Mouse (Mus musculus): ENCODE data around the gene Lrrc4. TPM values are rescaled to one million over a fixed set of nuclear protein-coding genes. Genes with fewer than 3 reads are reported as not detected.

The Lrrc4 gene
- total RNA-seq, 2 experiments from 2014 or later = 96.2 to 98.8 TPM

DNA sequence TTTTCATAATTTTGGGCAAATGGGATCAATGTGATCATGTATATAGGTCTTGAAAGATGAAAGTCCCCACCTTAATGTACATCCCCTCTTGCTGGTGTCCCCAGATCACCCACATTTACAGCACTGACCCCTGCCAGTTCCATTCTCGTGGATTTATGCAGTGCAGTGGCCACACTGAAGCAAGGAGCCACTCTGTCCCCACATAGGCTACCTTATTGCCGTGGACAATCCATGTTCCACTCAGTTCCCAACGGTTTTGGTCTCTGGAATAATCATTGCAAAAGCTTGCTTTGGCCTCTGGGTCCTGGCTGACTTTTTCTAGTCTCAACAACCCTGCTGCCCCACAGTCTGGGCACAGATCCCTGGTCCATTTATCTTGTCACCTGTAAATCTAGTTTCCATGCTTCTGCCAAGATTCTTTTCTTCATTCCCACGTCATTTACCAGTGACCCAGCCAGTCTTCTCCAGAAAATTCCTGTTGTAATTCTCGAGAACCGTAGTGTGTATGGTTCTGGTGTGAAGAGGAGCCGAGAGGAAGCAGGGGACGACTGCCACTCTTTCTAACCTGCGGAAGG lies 18.9 kb upstream of the Lrrc4 start:
- TF ChIP-seq CTCF (conservative IDR thresholded peaks at IDR 0.05) = no peak
- no peak for DNase-seq (ENCODE audit: low spot score in 2 of 2)
- H3K27ac ChIP-seq = no peak overlapping the region
- H3K4me3 ChIP-seq = no peak overlapping the region

DNA sequence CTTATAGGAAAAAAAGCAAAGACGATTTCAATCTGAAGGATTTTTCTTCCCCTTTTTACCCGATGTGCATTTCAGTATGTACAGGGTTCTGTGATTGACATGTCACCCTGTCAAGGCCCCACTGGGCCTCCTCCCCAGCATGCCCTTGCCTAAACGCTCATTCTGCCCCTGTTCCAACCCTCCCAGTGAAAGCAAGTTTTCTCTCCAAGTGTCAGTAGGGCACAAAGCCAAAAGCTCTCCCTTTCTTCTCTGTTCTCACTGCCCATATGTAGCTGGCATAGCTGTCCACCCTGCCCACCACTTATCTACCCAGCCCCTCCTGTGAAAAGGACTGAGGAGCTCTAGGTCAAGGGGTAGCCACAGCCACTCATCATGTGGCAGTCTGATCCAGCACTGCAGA lies 17.8 kb upstream of the Lrrc4 start:
- Histone ChIP-seq H3K27ac (peak overlapping the region; percentile 65), H3K4me3 (no peak overlapping the region)
- TF ChIP-seq CTCF (conservative IDR thresholded peaks at IDR 0.05) = no peak
- no peak for DNase-seq (ENCODE audit: low spot score in 2 of 2)

DNA sequence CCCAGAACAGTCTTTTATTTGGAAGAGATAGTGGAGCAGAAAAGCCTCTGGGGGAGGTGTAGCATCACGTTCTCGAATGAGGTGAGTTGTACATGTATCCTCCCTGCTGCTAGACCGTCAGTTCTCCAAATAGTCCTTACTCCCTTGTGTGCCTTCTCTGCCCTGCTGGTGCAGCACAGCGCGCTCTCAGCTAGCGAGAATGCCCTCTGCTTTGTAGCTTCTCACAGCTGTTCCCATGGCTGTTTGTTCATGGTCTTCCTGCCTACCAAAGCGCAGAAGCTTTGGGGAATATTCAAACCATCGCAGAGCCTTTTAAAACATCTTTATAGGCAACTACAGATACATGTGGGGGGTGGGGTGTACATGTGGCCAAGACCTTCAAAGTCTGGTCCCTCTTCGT lies 17.3 kb upstream of the Lrrc4 start:
- no peak overlapping the region for H3K4me3 ChIP-seq
- no peak for TF ChIP-seq CTCF (conservative IDR thresholded peaks at IDR 0.05)
- H3K27ac ChIP-seq = peak overlapping the region; percentile 65
- no peak for DNase-seq (ENCODE audit: low spot score in 2 of 2)

DNA sequence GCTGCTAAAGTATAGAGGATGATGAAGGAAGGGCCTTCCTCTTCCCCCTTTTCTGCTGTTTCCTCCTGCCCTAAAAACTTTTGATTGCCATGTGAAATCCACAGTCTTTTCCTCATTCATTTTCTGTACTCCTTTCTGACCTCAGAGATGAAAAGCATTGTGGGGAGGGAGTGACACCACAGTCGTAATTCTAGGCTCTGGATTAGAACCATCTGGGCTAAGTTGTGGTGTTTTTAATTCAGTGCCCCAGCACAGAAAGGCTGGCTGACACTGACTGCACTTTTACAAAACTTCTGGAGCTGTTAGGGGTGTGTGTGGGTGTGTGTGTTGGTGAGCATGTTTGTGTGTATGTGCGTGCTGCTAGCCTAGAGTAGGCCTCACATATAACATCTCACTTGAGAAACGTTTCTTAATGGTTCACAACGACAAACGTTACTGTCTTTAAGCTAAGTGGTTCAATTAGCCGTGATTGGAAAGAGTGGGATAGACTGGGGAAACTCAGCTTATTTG lies 16.8 kb upstream of the Lrrc4 start:
- TF ChIP-seq CTCF (conservative IDR thresholded peaks at IDR 0.05) = no peak
- Histone ChIP-seq H3K27ac (peak overlapping the region; percentile 65), H3K4me3 (no peak overlapping the region)
- no peak for DNase-seq (ENCODE audit: low spot score in 2 of 2)

DNA sequence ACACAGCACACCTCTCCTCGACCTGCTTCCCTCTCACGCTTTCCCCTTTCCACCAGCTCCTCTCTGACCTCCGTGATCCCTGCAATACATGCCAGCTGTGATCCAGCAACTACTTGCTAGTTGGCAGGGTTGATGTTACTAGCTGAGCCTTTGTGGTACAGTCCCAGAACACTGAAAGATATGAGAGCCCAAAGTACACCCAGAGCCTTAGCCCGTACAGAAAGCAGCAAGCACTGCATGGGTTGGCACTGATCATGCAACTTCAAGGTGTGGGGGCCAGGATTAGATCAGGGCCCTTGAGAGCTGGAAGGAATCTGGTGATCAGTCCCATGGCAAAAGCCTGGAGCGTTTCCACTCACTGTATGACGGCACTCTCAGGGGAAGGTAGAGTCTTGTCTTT lies 16.1 kb upstream of the Lrrc4 start:
- no peak for TF ChIP-seq CTCF (conservative IDR thresholded peaks at IDR 0.05)
- Histone ChIP-seq H3K4me3 (no peak overlapping the region), H3K27ac (peak overlapping the region; percentile 65)
- no peak for DNase-seq (ENCODE audit: low spot score in 2 of 2)

DNA sequence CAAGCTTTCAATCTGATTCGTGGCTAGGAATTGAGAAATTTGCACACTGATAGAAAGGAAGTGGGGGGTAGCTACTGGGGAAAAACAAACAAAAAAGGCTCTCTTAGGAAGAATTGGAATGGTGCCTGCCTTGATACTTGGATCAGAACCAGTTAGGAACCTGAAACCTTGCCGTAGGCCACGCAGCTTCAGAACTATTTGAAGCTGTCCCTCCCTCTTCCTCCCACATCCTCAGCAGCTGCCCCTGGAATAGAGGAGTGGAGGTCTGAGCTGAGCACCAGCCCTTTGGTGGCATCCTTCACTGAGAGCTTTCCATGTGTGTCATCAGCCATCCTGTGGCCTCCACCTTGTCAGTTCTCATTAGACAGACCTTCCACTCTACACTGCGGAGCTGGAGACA lies 14.1 kb upstream of the Lrrc4 start:
- H3K27ac ChIP-seq = peak overlapping the region; percentile 58
- no peak for DNase-seq (ENCODE audit: low spot score in 2 of 2)
- H3K4me3 ChIP-seq = no peak overlapping the region
- no peak for TF ChIP-seq CTCF (conservative IDR thresholded peaks at IDR 0.05)

DNA sequence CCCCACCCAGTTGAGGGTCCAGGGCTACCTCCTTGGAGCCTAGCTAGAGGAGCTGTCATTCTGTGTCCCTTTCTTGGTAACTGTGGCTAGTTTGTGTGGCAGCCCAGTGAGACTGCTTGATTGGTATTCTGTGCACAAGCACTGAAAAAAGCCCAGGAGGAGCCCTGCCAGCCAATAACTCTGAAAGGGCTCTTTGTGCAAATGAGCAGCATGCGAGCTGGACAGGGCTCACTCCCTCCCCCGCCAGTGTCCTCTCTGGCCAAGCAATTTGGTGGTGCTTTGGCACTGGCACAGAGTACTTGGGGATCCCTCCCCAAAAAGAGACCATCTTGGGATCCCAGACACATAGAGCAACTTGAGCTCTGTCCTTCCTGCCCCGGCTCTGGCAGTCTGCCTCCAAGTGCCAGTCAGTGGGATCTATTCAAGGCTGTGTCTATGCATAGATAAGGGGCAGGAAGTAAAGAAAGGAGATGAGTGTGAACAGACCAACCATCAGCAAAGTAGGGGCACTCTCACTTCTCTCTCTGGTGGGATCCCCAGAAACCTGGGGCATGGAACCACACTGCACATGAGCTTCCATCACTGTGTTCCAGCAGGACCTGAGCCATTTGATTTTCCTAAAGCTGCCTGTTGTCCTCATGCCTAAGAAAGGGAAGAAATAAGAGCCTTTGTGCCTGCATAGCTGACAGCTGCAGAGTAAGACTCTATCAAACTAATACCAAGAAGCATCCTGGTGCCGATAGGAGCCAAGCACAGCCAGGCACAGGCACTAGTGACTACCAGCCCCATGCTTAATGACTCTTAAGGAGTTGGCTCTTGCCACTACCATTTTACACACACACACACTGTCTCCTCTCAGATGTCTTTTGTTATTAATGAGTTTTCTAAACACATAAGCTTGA lies 11.1 kb upstream of the Lrrc4 start:
- TF ChIP-seq CTCF (conservative IDR thresholded peaks at IDR 0.05) = no peak
- Histone ChIP-seq H3K27ac (peak overlapping the region; percentile 81), H3K4me3 (no peak overlapping the region)
- DNase-seq (ENCODE audit: low spot score in 2 of 2) = peak; percentile 71 to 85

DNA sequence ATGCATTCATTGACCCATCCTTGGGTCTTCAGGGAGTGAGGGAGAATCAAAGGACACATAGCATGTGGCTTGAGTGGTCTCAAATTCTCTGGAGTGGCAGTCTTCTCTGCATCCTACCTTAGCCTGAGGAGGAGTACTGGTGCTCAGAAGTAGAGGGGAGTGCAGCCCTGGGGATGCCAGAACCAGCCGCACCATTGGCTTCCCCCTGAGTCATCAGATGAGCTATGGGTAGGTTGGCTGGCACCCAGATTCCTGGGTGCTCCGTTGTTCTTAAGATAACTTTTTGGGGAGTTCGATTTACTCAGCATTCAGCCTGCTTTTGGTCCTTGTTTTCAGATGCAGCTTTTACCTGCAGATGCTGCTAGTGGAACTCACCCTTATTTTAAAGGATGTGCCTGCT lies 10.0 kb upstream of the Lrrc4 start:
- Histone ChIP-seq H3K4me3 (no peak overlapping the region), H3K27ac (peak overlapping the region; percentile 81)
- no peak for TF ChIP-seq CTCF (conservative IDR thresholded peaks at IDR 0.05)
- DNase-seq (ENCODE audit: low spot score in 2 of 2) = no peak

DNA sequence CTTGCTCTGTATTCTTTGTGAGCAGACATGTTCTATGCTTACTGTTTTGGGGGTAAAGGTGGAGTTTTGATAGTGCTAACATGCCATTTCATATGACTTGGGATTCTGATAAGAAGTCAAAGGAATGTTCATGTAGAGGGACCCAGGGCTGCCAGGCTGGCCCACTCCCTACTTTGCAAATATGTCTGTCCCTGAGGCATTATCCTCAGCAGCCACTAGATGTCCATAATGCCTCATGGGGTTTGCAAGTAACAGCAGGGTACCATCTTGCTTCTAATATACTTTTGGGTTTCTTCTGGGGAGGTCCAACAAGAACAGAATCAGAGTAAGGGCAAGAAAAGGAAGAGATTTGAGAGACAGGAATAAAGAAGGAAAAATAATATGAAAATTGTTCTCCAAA lies 5.1 kb upstream of the Lrrc4 start:
- DNase-seq (ENCODE audit: low spot score in 2 of 2) = no peak
- no peak overlapping the region for H3K4me3 ChIP-seq
- peak; percentile 88 for TF ChIP-seq CTCF (conservative IDR thresholded peaks at IDR 0.05)
- peak overlapping the region; percentile 46; the same call in 1 of the 2 replicates for H3K27ac ChIP-seq

DNA sequence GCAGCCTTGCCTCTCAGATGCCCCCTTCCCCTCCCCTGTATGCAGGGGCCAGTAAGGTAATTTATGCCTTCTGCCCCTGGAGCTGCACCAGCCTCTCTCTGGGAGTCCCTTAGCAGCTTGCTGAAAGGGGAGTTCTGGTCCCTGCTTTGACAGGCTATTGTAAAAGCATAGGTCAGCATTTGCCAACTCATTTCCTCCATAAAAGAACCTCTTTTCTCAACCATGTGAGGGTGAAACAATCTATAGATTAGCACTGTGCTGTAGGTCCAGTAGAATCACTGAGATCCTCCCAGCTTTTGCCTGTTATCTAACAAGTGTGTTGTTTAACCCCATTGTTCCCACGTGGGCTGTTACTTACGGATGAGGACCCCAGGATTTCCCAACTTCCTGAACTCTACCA lies 2.5 kb upstream of the Lrrc4 start:
- peak overlapping the region; percentile 73 for H3K4me3 ChIP-seq
- DNase-seq (ENCODE audit: low spot score in 2 of 2) = no peak
- peak overlapping the region; percentile 100 for H3K27ac ChIP-seq
- no peak for TF ChIP-seq CTCF (conservative IDR thresholded peaks at IDR 0.05)

DNA sequence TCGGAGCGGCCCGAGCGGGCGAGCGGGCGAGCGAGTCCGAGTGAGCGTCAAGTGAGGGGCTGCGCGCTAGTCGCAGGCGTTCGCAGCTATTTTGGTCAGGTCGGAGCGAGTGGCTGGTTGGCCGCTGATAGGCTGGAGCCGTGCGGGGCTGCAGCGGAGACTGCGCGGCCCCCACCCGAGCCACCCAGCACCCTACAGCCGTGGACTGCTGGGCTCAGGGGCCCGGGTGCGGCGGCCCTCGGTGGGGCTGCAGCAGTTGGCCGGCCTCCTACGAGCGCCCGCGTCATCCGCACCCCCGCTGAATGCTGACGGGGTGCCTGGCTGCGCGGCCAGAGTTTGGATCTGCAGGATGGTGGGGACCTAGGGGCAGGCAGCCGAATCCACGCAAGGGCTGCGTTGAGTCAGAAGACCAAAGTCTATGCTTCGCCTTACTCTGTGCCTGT lies 1.9 kb upstream of the Lrrc4 start:
- H3K4me3 ChIP-seq = peak overlapping the region; percentile 73
- H3K27ac ChIP-seq = peak overlapping the region; percentile 100
- peak; percentile 61 to 65 for DNase-seq (ENCODE audit: low spot score in 2 of 2)
- no peak for TF ChIP-seq CTCF (conservative IDR thresholded peaks at IDR 0.05)

DNA sequence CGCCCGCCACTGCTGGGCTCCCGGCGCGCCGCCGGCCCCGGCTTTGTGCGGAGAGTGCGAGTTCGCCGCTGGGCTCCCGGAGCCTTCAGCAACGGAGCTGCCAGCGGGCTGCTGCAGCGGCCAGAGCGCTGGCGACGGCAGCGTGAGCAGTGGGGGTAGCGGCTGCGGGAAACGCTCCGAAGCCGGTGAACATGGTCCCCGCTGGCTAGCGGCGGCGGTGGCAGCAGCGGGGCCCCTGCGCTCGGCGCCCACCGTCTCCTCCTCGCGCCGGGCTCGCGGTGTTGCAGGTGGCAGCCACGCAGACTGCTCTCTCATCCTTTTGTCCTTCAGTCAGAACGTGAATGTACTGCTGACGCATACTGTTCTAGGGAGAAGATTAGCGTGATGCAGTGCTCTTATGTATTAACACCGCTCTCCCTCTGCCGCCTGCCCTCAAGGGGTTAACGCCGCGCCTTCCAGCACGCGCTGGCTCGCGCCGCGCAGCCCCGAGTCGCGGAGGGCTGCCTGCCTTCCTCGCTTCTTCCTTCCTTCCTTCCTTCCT lies 1.3 kb upstream of the Lrrc4 start:
- H3K4me3 ChIP-seq = peak overlapping the region; percentile 73
- H3K27ac ChIP-seq = peak overlapping the region; percentile 100
- peak; percentile 55 for TF ChIP-seq CTCF (conservative IDR thresholded peaks at IDR 0.05)
- DNase-seq (ENCODE audit: low spot score in 2 of 2) = peak in 1 of 2 experiments; percentile 62

Data from layer of hippocampus, adult 2 months (tissue).